Mouse (Mus musculus) CH12.LX (cell line): Measurements from ENCODE around the gene Ubc. TPM values are rescaled to one million over a fixed set of nuclear protein-coding genes. Genes with fewer than 3 reads are reported as not detected.

ENCODE experiments used
- DNase-seq: peaks from one replicate; pipeline ENCODE4 v3.0.0-alpha.2; 2013; ENCODE audit errors: extremely low read depth
- H3K27ac ChIP-seq: 2 replicates; pipeline ENCODE4 v1.5.1; 2012; ENCODE audit warnings: low read depth, mild to moderate bottlenecking, control low read depth, moderate library complexity; ENCODE audit not compliant: insufficient read depth
- H3K27me3 ChIP-seq: replicated peaks from 2 replicates; pipeline ENCODE3; 2012; ENCODE audit warnings: inconsistent platforms
- H3K36me3 ChIP-seq, 2 experiments: replicated peaks in 1 of 2; 2 replicates each; pipeline versions ENCODE3 to v1.6.1; 2012; ENCODE audit warnings: inconsistent platforms in 1 of 2, low read length in 1 of 2, mild to moderate bottlenecking in 1 of 2, mixed read lengths in 1 of 2, moderate library complexity in 1 of 2; ENCODE audit not compliant: control insufficient read depth in 1 of 2, insufficient read depth in 1 of 2
- H3K4me1 ChIP-seq, 2 experiments: 2 replicates each; pipeline ENCODE4 v1.6.1; 2012; ENCODE audit warnings: inconsistent platforms in 1 of 2, moderate library complexity in 1 of 2; ENCODE audit not compliant: insufficient read depth in 2 of 2, control insufficient read depth in 1 of 2
- H3K4me2 ChIP-seq: 2 replicates; pipeline ENCODE4 v1.6.1; 2012; ENCODE audit warnings: low read depth, mild to moderate bottlenecking, control low read depth; ENCODE audit not compliant: poor library complexity, insufficient read depth, severe bottlenecking
- H3K4me3 ChIP-seq, 3 experiments: fragments of 150-350 bp in 1 of 3; sonication (generic) in 1 of 3; replicated peaks in 1 of 3; 2 replicates each; pipeline versions ENCODE3 to v1.5.1; 2011 to 2012; ENCODE audit warnings: low read depth in 2 of 3, low read length in 2 of 3, mild to moderate bottlenecking in 2 of 3, moderate library complexity in 2 of 3, control low read depth in 1 of 3, improper control_type of control experiment in 1 of 3, inconsistent platforms in 1 of 3, mixed read lengths in 1 of 3; ENCODE audit not compliant: poor library complexity in 1 of 3
- H3K79me2 ChIP-seq: replicated peaks from 2 replicates; pipeline ENCODE4 v1.6.1; 2012; ENCODE audit warnings: mild to moderate bottlenecking, moderate library complexity; ENCODE audit not compliant: control insufficient read depth, poor library complexity, insufficient read depth, severe bottlenecking; ENCODE audit errors: extremely low read depth
- H3K9ac ChIP-seq: 2 replicates; pipeline ENCODE4 v1.6.1; 2012; ENCODE audit warnings: low read depth, mild to moderate bottlenecking, control low read depth, moderate library complexity; ENCODE audit not compliant: insufficient read depth
- H3K9me3 ChIP-seq: replicated peaks from 2 replicates; pipeline ENCODE3; 2012; ENCODE audit warnings: low read length, inconsistent platforms, mixed read lengths
- CHD1 ChIP-seq: IDR thresholded peaks from 2 replicates; pipeline ENCODE4 v1.6.1; 2012; ENCODE audit warnings: low read depth, low read length, improper control_type of control experiment, inconsistent platforms
- CHD2 ChIP-seq: IDR thresholded peaks from 2 replicates; pipeline ENCODE4 v1.6.1; 2011; ENCODE audit warnings: low read length, improper control_type of control experiment
- CTCF ChIP-seq, 2 experiments: IDR thresholded peaks in 1 of 2; conservative IDR thresholded peaks in 1 of 2; 2 replicates each; pipeline ENCODE4 v1.5.1; 2011 to 2012; ENCODE audit warnings: low read depth in 2 of 2, low read length in 2 of 2, improper control_type of control experiment in 1 of 2, inconsistent platforms in 1 of 2, mild to moderate bottlenecking in 1 of 2, moderate library complexity in 1 of 2
- E2F4 ChIP-seq: IDR thresholded peaks from 2 replicates; pipeline ENCODE4 v1.6.1; 2011; ENCODE audit warnings: low read depth, low read length, improper control_type of control experiment; ENCODE audit not compliant: insufficient replicate concordance
- ELF1 ChIP-seq: IDR thresholded peaks from 2 replicates; pipeline ENCODE4 v1.6.1; 2014; ENCODE audit warnings: low read depth, mild to moderate bottlenecking, inconsistent platforms, low read length, improper control_type of control experiment
- IRF4 ChIP-seq: IDR thresholded peaks from 2 replicates; pipeline ENCODE4 v1.6.1; 2014; ENCODE audit warnings: low read depth, mild to moderate bottlenecking, inconsistent platforms, low read length, improper control_type of control experiment
- KAT2A ChIP-seq: IDR thresholded peaks from 2 replicates; pipeline ENCODE4 v1.6.1; 2012; ENCODE audit warnings: low read length, improper control_type of control experiment, inconsistent platforms; ENCODE audit not compliant: insufficient replicate concordance
- MAFK ChIP-seq: IDR thresholded peaks from 2 replicates; pipeline ENCODE4 v1.6.1; 2011; ENCODE audit warnings: low read length, improper control_type of control experiment; ENCODE audit not compliant: insufficient replicate concordance
- MXI1 ChIP-seq: IDR thresholded peaks from 2 replicates; pipeline ENCODE4 v1.6.1; 2011; ENCODE audit warnings: mild to moderate bottlenecking, low read depth, low read length, improper control_type of control experiment
- MYC ChIP-seq: IDR thresholded peaks from 2 replicates; pipeline ENCODE4 v1.6.1; 2011; ENCODE audit warnings: low read depth, mild to moderate bottlenecking, improper control_type of control experiment, low read length
- NELFE ChIP-seq: IDR thresholded peaks from 2 replicates; pipeline ENCODE4 v1.6.1; 2011; ENCODE audit warnings: low read depth, low read length, improper control_type of control experiment
- PAX5 ChIP-seq: IDR thresholded peaks from 2 replicates; pipeline ENCODE4 v1.6.1; 2012; ENCODE audit warnings: low read length, inconsistent platforms, mixed read lengths
- POLR2A ChIP-seq: IDR thresholded peaks from 2 replicates; pipeline ENCODE4 v1.6.1; 2011; ENCODE audit warnings: low read depth, mild to moderate bottlenecking, improper control_type of control experiment, low read length
- POLR2AphosphoS2 ChIP-seq: IDR thresholded peaks from 2 replicates; pipeline ENCODE4 v1.6.1; 2011; ENCODE audit warnings: low read depth, low read length, improper control_type of control experiment
- RCOR1 ChIP-seq: conservative IDR thresholded peaks from 2 replicates; pipeline ENCODE4 v1.6.1; 2012; ENCODE audit warnings: low read depth, mild to moderate bottlenecking, inconsistent platforms, low read length, improper control_type of control experiment
- TBP ChIP-seq: conservative IDR thresholded peaks from 2 replicates; pipeline ENCODE4 v1.6.1; 2011; ENCODE audit warnings: low read depth, low read length, improper control_type of control experiment
- UBTF ChIP-seq: IDR thresholded peaks from 2 replicates; pipeline ENCODE4 v1.6.1; 2012; ENCODE audit warnings: low read depth, mild to moderate bottlenecking, inconsistent platforms, low read length, improper control_type of control experiment, moderate library complexity
- USF1 ChIP-seq: IDR thresholded peaks from 2 replicates; pipeline ENCODE4 v1.6.1; 2014; ENCODE audit warnings: low read depth, mild to moderate bottlenecking, inconsistent platforms, low read length, improper control_type of control experiment
- ZMIZ1 ChIP-seq: IDR thresholded peaks from 2 replicates; pipeline ENCODE4 v1.6.1; 2012; ENCODE audit warnings: low read depth, mild to moderate bottlenecking, inconsistent platforms, low read length, improper control_type of control experiment
- ZNF384 ChIP-seq: IDR thresholded peaks from 2 replicates; pipeline ENCODE4 v1.6.1; 2012; ENCODE audit warnings: low read depth, low read length, improper control_type of control experiment, inconsistent platforms
- dilution Hi-C: fragments of 300-500 bp; cut with MboI; formaldehyde crosslinking; loops from 2 replicates; pipeline ENCODE4 v1.14.3; 2020; ENCODE audit warnings: low sequenced_read_pairs; ENCODE audit not compliant: extremely low pct_unique_long_range_greater_than_20kb, extremely low pct_ligation_motif_present
- in situ Hi-C: fragments of 300-500 bp; cut with MboI; formaldehyde crosslinking; loops from 3 replicates; pipeline ENCODE4 v1.14.3; 2019; ENCODE audit warnings: low sequenced_read_pairs, low pct_ligation_motif_present, low pct_unique_long_range_greater_than_20kb, mixed read lengths
- polyA plus RNA-seq: library from polyadenylated mRNA; unstranded; fragments of >175 nt; gene quantifications from 2 replicates; pipeline ENCODE4 v1.2.1, GENCODE M21; 2012; ENCODE audit warnings: low read depth; ENCODE audit not compliant: insufficient read length
- total RNA-seq, 2 experiments: library from RNA; depleted of rRNA; stranded (reverse); fragments of 300-350 nt in 1 of 2; fragments of >200 nt in 1 of 2; gene quantifications; 2 replicates each; pipeline ENCODE4 v1.2.3; 2012 to 2014

Gene Ubc
- total and polyA plus RNA-seq, 3 experiments: 466 to 803 (median 656) TPM

DNA sequence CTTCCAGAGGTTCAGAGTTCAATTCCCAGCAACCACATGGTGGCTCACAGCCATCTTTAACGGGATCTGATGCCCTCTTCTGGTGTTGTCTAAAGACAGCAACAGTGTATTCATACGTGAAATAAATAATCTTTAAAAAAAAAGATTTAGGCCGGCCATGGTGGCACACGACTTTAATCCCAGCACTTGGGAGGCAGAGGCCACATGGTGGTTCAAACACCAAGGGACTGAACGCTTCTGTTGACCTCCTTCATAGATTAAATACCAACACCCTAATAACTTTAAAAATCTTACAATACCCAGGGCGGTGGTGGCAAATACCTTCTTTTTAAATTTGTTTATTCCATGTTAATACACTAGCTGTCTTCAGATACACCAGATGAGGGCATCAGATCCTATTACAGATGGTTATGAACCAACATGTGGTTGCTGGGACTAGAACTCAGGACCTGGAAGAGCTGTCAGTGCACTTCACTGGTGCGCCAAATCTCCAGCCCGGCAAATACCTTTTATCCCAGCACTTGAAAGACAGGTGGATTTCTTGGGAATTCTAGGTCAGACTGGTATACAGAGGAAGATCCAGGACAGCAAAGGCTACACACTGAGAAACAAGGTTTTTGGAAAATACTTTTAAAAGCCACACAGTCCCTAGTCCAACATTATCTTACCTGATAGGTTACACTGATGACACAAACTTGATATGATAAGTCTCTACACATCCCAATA is 4.6 kb downstream of the Ubc start:
- no peaks in the 10 kb centered on the region for H3K27me3 ChIP-seq
- DNase-seq: no peak
- no peak overlapping the region for H3K27ac ChIP-seq
- in situ Hi-C loops (no loop called here), dilution Hi-C loops (no loop called here)
- H3K4me3 ChIP-seq: no peak overlapping the region
- no peaks in the 10 kb centered on the region for H3K9me3 ChIP-seq
- H3K4me1 ChIP-seq: peaks cover 0 to 37% of the 10 kb centered on the region in 2 experiments; a peak in 3 of 4 replicates
- H3K4me2 ChIP-seq: peak overlapping the region; percentile 15; the same call in 1 of the 2 replicates
- no peak overlapping the region for H3K9ac ChIP-seq
- H3K79me2 ChIP-seq: peaks cover 26% of the 10 kb centered on the region
- H3K36me3 ChIP-seq: peaks cover 28 to 29% of the 10 kb centered on the region in 2 experiments
- TF ChIP-seq POLR2AphosphoS2 (peak; percentile 95), IRF4 (no peak), MYC (0 out of 2 replicates have a peak, but pooled peaks have one; percentile 69), ZNF384 (peak; percentile 34; the same call in 1 of the 2 replicates), CHD2 (peak; percentile 60; the same call in 1 of the 2 replicates), CHD1 (0 out of 2 replicates have a peak, but pooled peaks have one; percentile 24), ZMIZ1 (peak; percentile 56), E2F4 (no peak), CTCF (conservative IDR thresholded peaks at IDR 0.05 in 1 of 2, IDR thresholded peaks at IDR 0.05 in 1 of 2; ENCODE audit: low read depth in 2 of 2, low read length in 2 of 2) (peak in 1 of 2 experiments; percentile 37; a peak in 2 of 4 replicates)

DNA sequence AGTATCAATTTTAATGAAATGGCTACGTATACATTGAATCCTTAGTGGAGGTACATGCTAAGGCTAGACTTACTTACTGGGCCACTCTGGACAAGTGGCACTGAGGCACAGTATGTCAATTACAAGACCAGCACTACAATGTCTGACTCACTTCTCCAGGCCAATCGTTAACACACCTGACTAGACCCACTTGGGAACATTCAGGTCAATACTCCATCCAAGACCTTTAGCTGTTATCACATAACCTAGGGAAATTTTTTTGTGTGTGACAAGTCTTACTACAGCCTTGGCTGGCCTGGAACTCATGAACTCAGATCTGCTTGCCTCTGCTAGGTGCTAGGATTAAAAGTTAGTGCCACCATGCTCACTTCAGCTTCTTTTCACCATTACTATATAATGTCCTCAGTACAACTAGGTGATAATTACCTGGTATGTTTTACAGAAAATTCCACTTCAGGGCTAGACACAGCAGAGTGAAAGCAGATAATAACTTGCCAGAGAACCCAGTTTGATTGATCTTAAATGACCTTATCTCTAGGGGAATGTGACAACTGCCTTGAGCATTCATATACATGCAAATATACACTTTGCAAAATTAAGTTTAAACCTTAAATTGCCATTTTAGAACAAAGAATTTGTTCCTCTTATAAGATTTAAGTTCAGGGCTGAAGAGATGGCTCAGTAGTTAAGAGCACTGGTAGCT is 5.3 kb downstream of the Ubc start:
- Histone ChIP-seq H3K27me3 (no peaks in the 10 kb centered on the region), H3K4me3 (no peak overlapping the region), H3K4me2 (peak overlapping the region; percentile 25; the same call in 1 of the 2 replicates), H3K79me2 (peaks cover 26% of the 10 kb centered on the region), H3K36me3 (peaks cover 28 to 29% of the 10 kb centered on the region in 2 experiments), H3K9ac (no peak overlapping the region; the same call in 1 of the 2 replicates), H3K4me1 (peaks cover 0 to 35% of the 10 kb centered on the region in 2 experiments; a peak in 3 of 4 replicates), H3K27ac (no peak overlapping the region), H3K9me3 (no peaks in the 10 kb centered on the region)
- in situ Hi-C loops: no loop called here
- dilution Hi-C loops: no loop called here
- TF ChIP-seq E2F4 (no peak), CHD1 (no peak), NELFE (peak; percentile 50; the same call in 1 of the 2 replicates), MXI1 (no peak), KAT2A (no peak), UBTF (no peak), ZMIZ1 (peak; percentile 78; the same call in 1 of the 2 replicates), PAX5 (no peak), MAFK (0 out of 2 replicates have a peak, but pooled peaks have one; percentile 32), RCOR1 (no peak), POLR2AphosphoS2 (peak; percentile 32; the same call in 1 of the 2 replicates), MYC (peak; percentile 25; the same call in 1 of the 2 replicates), ELF1 (no peak), USF1 (no peak), TBP (no peak), POLR2A (peak; percentile 49; the same call in 1 of the 2 replicates)
- no peak for DNase-seq
